Mouse (Mus musculus) MEL (cell line): ENCODE results near the gene Acbd7.

ENCODE experiments used
- POLR2A ChIP-seq, 2 experiments: IDR thresholded peaks; 2 replicates each; pipeline ENCODE4 v1.6.1; 2011 to 2012; ENCODE audit warnings: low read length in 2 of 2, mild to moderate bottlenecking in 2 of 2, control low read depth in 1 of 2, improper control_type of control experiment in 1 of 2, low read depth in 1 of 2, moderate library complexity in 1 of 2; ENCODE audit not compliant: control insufficient read depth in 1 of 2, insufficient read depth in 1 of 2, poor library complexity in 1 of 2
- ZKSCAN1 ChIP-seq: IDR thresholded peaks from 2 replicates; pipeline ENCODE4 v1.6.1; 2012; ENCODE audit warnings: low read depth, mild to moderate bottlenecking, inconsistent platforms, low read length, improper control_type of control experiment, moderate library complexity

DNA sequence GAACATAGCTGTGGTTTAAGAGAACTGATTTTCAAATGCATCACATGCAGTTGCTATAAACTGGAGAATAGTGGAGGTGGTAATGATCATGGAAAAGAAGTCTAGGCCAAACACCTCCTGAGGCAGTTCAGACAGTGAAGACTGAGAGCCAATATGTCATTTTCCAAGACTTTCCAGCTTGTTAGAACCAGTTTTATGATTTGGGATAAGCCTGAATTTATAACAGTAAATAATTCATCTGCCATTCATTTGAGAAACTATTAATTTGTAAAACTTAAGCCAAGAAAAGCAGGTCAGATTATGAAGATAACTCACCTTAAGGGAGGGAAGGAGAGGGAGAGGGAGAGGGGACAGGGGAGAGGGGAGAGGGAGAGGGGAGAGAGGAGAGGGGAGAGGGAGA is 17.2 kb downstream of the Acbd7 start:
- no peak for TF ChIP-seq POLR2A (IDR thresholded peaks at IDR 0.05; ENCODE audit: control insufficient read depth in 1 of 2, insufficient read depth in 1 of 2, low read depth in 1 of 2, low read length in 2 of 2, poor library complexity in 1 of 2)
- TF ChIP-seq ZKSCAN1, result no peak
